Mouse (Mus musculus): ENCODE measurements at regions not wholly inside any gene's neighbourhood (a gene's known extent, or its start where the extent isn't known, plus 50 kb on each side); places are given as distances from the start of the nearest gene placed in this dataset.

DNA sequence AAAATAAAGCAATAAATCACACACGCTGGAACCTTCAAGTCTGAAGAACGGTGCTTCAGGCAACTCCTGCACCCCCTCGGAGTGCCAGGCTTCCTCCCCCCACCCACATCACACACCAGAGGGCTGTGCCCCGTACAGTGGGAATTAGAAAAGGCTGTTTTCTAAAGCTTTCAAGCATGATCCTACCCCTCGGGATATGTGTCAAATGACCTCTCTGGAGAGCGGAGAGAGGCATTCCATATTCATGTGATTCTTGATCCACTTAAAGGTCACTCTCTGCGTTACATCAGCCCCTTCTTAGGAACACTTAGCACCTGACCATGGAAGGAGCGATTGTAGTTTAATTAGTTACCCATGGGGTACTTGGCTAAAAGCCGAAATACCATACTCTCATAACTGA is 119.1 kb upstream of the Slc24a5 start:
- no peak for DNase-seq (ENCODE audit: low spot score in 2 of 2)

DNA sequence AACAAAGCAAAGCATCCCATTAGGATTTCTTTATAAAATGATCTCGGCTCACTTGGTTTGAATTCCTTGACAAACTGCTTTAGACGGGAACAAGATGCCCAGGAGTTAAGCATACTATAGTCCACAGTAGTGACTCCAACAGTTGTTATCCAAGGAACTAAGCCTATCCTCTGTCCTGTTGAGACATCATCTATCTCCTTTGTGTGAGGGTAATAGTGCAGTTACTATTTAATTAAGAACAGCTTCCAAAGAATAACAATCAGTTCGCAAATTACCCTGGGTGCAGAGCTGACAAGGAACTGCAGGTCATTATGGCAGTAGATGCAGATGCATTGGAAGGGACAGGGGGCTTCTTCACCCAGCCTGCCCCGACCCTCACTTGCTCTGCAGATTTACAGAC is 115.7 kb upstream of the Slc24a5 start:
- DNase-seq (ENCODE audit: low spot score in 2 of 2): no peak

DNA sequence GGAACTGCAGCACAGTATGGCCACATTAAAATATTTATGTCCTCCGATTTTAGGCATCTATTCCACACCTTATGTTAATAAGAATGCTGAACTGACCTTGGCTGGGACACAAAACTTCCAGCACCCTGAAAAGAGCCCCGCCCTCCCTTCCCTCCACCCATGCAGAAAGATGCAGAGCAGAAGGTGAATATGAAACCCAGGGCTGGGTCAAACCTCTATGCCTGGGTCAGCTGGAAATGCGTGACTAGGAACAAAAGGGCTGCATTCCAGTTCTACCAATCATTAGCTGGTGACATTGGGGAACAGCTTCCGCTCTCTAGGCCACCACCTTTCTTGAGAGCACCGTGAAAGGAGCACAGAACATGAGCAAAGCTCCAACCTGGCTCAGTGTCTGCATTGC is 114.9 kb upstream of the Slc24a5 start:
- DNase-seq (ENCODE audit: low spot score in 2 of 2): no peak

DNA sequence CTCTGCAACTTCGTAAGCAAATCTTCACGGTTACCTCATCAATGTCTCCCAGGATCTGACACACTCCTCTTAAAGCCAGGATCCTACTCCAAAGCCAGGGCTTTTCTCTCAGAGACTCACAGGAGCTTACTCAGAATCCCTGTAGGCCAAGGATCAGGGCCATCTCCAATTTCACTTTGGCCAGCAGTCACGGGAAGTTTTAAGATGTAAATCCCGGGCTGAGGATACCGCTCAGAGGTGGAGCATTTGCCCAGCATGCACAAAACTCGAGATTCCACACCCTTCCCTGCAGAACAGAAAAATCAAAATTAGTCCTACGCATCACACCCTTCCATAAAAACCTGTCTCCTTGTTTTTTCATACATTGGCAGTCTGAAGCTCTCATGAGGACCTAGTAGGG is 112.1 kb upstream of the Slc24a5 start:
- no peak for DNase-seq (ENCODE audit: low spot score in 2 of 2)

DNA sequence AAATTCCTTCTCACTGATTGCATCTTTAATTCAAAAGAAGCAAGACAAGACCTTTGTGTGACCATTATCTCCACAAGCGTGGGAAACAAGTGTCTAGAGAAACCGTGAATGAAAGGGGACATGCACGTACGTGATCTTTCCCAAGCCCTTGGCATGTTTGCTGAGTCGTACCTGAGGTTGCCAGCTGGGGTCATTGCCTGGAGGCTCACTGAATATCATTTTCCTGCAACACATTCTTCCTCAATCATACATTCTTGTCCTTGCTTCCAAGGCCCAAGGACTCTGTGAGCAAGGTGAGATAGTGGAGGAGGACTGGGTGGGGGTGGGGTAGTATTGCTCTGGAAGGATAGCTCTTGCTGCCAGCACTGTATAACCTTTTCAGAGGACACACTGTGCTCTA is 108.5 kb upstream of the Slc24a5 start:
- no peak for DNase-seq (ENCODE audit: low spot score in 2 of 2)

DNA sequence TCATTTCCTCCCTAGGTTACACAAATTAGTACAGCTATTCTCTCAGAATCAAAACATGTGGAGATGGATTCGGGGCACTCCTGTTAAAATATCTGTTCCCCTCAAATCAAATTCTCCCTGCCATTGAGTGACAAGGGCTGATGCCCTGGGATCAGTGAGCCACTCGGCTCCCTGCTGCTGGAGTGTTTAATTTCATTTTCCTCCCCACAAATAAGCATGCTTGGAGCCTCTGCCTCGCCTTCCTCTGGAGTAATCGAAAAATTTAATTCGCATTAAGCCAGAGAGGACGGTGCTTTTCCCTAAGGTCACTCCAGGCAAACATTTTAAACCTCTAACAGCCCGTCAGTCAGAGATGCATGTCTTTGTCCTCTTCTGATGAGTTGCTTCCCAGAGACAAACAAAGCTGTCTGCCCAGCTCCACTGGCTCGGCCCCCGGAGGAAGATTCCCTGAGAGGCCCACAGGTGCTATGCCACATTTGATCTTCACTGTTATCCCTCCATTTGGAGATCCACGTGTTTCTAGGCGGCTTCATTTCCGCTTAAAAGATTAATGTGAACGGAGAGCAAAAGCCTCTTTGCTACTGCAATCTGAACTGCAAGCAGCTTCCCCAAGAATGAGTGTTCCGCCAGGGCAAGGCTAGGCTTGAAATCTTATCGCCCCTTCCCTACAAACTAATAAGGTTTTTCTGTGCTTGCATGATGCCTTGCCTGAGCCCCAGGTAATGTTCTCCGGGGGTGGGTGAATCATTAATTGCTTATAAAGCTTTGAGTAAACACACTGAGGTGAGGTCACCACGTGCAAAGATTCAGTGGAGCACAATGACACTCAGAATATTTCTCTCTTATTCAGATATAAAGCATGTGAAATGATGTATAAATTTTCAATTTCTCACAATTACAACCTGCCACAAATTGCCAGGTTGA is 95.8 kb upstream of the Slc24a5 start:
- no peak for DNase-seq (ENCODE audit: low spot score in 2 of 2)

DNA sequence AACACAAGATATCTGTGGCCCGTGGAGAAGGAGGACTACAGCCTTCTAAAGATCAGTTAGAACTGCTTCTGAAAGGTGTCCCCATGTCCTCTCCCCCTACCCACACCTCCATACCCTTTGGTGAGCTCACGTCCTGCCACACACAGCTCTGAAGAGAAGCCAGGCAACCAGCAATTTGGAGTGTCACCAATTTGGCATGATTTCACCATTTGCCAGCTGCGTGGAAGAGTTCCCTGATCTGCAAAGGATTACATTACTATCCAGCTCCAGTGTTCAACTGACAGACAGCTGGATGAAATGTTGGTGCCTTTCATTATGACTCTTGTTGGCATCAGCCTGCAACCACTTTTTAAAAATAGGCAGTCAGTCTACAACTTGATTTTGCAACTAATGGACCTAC is 92.8 kb upstream of the Slc24a5 start:
- DNase-seq (ENCODE audit: low spot score in 2 of 2): no peak

DNA sequence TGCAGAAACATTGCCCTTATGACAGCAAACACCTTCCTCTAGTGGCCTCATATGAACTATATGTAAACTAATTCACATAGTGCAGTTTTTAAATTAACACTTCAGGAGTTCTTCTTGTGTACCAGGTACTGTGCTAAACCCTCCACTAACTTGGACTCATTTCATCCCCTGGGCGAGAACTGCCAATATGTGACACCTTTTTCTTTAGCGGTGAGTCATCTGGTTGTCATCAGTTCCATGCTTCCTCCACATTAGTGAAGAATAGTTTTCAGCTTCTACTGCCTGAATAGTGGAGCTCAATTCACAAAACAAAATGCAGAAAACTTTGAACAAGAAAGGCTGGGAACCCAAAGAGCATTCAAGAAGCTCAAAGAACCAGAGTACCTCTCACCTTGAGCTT is 76.9 kb upstream of the Slc24a5 start:
- no peak for DNase-seq (ENCODE audit: low spot score in 2 of 2)

DNA sequence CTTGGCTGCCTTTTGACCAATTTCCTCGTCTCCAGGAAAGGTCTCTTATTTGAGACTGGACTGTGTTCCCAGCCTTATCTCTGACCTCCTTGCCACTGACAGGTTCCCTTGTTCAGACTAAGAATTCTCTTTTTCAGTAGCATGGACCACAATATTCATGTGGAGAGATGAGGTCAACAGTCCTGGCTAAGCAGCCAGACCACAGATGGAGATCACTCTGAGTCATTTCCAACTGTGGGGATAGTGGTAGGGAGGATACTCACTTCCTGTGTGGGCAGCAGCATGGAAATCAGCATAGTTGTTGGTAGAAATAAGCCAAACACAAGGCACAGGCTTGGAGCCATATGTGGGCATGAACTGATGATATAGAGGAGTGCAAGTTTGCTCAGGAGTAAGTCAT is 52.9 kb upstream of the Slc24a5 start:
- no peak for DNase-seq (ENCODE audit: low spot score in 2 of 2)

DNA sequence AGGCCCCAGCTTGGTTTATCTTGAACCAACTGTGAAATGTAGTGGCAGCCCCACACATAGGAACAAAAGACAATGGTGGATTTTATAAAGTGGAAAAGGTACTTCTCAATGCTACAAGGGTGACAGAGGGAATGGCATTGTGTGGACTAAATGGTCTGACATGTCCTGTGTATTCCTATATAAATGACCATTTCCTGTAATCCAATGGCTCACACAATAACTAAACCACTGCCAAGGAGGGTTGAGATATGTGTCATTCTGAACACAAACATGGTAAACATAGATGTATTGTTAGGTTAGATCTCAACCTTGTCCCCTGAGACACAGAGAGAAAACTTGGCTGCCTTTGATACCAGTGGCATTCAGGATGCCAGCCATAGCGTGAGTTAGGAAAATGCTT is 51.0 kb upstream of the Slc24a5 start:
- DNase-seq (ENCODE audit: low spot score in 2 of 2): no peak
